Mouse (Mus musculus) spleen, postnatal 14 days (tissue): ENCODE results near the gene Rpl22l1.
"Not testable (repeated sequence)": the region's sequence is repeated elsewhere in the genome, so short reads cannot be mapped to it uniquely, and the experiment has no call there.

Experiments
- DNase-seq, 2 experiments: peaks; one replicate each; pipeline ENCODE4 v3.0.0; 2021 to 2022; ENCODE audit warnings: low spot score in 2 of 2

The Rpl22l1 gene

GRCm38 (mm10) chr3:28836796-28837371 lies 31.6 kb downstream of the Rpl22l1 start:
- DNase-seq = no peak

DNA sequence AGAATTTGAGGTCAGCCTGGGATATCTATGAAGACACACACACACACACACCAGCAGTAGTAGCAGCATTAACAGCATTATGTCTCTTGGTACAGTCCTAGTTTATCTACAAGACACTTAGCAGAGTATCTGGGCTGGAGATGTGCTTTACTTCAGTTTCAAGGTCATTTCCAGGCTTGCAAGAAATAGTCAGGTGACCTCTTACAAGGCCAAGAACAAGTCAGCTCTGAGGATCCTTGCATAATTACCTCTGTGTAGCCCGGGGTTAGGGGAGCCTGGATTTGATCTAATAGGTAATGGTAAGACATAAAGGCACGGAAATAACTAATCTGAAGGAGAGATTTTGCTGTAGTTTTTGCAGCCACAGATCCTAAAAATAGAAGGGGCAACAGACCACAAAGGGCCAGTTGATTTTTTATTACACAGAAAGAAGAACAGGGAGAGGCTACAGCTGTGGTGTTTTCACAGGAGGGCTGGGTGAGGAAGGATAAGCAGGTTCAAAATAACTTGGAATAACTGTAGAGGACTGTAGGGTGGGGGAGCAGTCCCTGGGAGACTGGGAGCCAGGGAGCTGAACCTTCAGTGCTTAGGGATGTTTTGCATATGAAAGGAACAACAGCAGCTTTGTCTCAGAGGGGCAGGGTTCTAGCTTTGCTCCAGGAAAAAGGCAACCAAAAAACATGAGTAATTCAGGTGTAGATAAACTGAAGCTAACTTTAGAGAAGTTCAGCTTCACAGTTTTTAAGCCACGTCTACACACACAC lies 36.8 kb downstream of the Rpl22l1 start:
- no peak for DNase-seq

DNA sequence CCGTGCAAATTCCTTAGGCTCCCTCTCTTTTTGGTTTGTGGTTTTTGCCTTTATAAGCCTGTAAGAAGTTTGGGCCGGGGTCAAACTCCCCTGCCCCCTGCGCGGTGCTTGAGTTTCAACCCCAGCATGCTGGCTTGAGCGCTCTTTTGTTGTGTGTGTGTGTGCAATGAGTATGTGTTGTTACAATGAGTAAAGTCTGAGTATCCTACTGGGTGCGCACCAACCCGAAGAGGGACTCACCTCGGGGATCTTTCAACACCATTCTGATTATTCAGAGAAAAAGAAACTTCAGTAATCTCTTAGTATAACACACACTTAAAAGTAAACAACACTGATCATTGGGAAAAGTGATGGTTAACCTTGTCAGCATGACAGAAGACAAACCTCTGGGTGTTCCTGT lies 38.0 kb downstream of the Rpl22l1 start:
- no peak for DNase-seq

DNA sequence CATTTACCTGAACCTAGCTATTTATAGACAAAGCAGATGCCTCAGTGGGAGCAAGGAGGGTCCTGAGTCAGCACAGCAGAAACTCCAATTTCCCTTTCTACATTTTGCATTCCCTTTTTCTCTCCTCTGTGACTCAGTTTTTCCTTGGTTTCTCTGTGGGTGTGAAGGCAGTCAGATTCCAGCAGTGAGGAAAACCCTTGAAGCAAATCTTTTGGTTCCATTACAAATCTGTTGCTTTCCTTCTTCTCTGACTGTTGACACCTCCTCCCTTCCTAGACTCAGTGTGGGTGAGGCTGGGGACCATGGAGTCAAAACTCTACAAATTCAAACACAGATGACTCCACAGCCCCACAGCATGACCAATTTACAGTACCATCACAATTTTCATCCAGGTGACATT lies 41.9 kb downstream of the Rpl22l1 start:
- no peak for DNase-seq

DNA sequence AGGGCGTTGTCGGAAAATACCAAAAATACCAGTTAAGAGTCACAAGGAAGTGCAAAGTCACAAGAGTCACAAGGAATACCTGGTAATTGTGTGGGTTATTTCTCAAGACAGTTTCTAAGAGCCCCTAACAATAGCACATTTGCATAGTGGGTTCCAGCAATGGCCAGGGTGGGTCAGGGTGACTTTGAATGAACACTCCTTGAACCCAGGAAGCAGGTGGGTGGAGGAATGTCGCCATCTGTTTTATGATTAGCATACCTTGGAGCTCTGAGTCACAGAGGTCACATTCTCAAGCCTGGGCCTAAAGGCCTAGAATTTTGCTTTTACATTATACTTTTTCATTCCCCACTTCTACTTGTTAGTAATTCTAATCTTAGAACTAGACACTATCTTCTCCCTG lies 46.9 kb downstream of the Rpl22l1 start:
- not testable (repeated sequence) for DNase-seq
